Mouse (Mus musculus) stomach, postnatal 0 days (tissue): Measurements from ENCODE around the gene Ccnc. TPM values are rescaled to one million over a fixed set of nuclear protein-coding genes. Genes with fewer than 3 reads are reported as not detected.
A peak's percentile ranks its signal among the peaks of the same experiment; 100 is the strongest.
"Not testable (repeated sequence)": the region's sequence is repeated elsewhere in the genome, so short reads cannot be mapped to it uniquely, and the experiment has no call there.

Source experiments
- ATAC-seq: fragments of 200-750 bp; cut with Nextera tagmentation; 2 replicates; pipeline ENCODE4 v1.8.0; 2017; ENCODE audit not compliant: low FRiP score, low TSS enrichment
- DNase-seq: peaks from one replicate; pipeline ENCODE4 v3.0.0-alpha.2; 2016; ENCODE audit warnings: low spot score
- H3K27ac ChIP-seq: fragments of 300-500 bp; sonication (generic); replicated peaks from 2 replicates; pipeline ENCODE4 v1.5.1; 2014; ENCODE audit warnings: mild to moderate bottlenecking, control low read depth
- H3K27me3 ChIP-seq: fragments of 300-500 bp; sonication (generic); 2 replicates; pipeline ENCODE4 v1.6.1; 2014; ENCODE audit warnings: low read length; ENCODE audit not compliant: control insufficient read depth, insufficient read depth
- H3K36me3 ChIP-seq: fragments of 300-500 bp; sonication (generic); 2 replicates; pipeline ENCODE4 v1.6.1; 2014; ENCODE audit warnings: low read length, mixed read lengths; ENCODE audit not compliant: control insufficient read depth, insufficient read depth
- H3K4me1 ChIP-seq: fragments of 300-500 bp; sonication (generic); replicated peaks from 2 replicates; pipeline ENCODE4 v1.6.1; 2014; ENCODE audit warnings: antibody characterized with exemption; ENCODE audit not compliant: control insufficient read depth, insufficient read depth
- H3K4me2 ChIP-seq: fragments of 300-500 bp; sonication (generic); replicated peaks from 2 replicates; pipeline ENCODE4 v1.6.1; 2014; ENCODE audit warnings: low read depth, mild to moderate bottlenecking, control low read depth, moderate library complexity
- H3K4me3 ChIP-seq: fragments of 300-500 bp; sonication (generic); 2 replicates; pipeline ENCODE4 v1.5.1; 2014; ENCODE audit warnings: low read depth, low read length, control low read depth
- H3K9ac ChIP-seq: fragments of 300-500 bp; sonication (generic); 2 replicates; pipeline ENCODE4 v1.6.1; 2014; ENCODE audit warnings: mild to moderate bottlenecking, low read length, control low read depth, mixed read lengths
- H3K9me3 ChIP-seq: fragments of 300-500 bp; sonication (generic); 2 replicates; pipeline ENCODE4 v1.6.1; 2016; ENCODE audit warnings: low read length; ENCODE audit not compliant: control insufficient read depth
- CTCF ChIP-seq: IDR thresholded peaks from 2 replicates; pipeline ENCODE4 v1.5.1; 2016; ENCODE audit warnings: antibody characterized with exemption, low read depth, mild to moderate bottlenecking, moderate library complexity
- EP300 ChIP-seq: optimal IDR thresholded peaks from 2 replicates; pipeline ENCODE3; 2016; ENCODE audit warnings: antibody characterized with exemption
- WGBS: fragments of 180-500 bp; shearing (Covaris S2); extraction: QIAGEN DNeasy Blood & Tissue Kit; methylation state at CpG from one replicate; pipeline ENCODE4 v1.1.7; 2014; 5-methylcytosine and 5-hydroxymethylcytosine counted together
- polyA plus RNA-seq: library from polyadenylated mRNA; unstranded; fragments of >200 nt; fragmentation: Nextera tagmentation; extraction: Ambion mirVana; gene quantifications from 2 replicates; pipeline ENCODE4 v1.2.1, GENCODE M21; 2015

Ccnc gene
- polyA plus RNA-seq, 1 experiment from 2014 or later, result 23.6 TPM

GRCm38 (mm10) chr4:21705046-21705445 is 22.5 kb upstream of the Ccnc start:
- Histone ChIP-seq H3K4me3 (no peak overlapping the region), H3K27me3 (no peaks in the 10 kb centered on the region), H3K9me3 (no peaks in the 10 kb centered on the region), H3K9ac (no peak overlapping the region), H3K4me2 (no peak overlapping the region), H3K27ac (no peak overlapping the region), H3K4me1 (no peaks in the 10 kb centered on the region), H3K36me3 (no peaks in the 10 kb centered on the region)
- DNase-seq, result no peak
- no peak for TF ChIP-seq EP300
- peak; percentile 46 for TF ChIP-seq CTCF
- no peak for ATAC-seq
- WGBS, result 45% methylated on average over 1 of the region's 1 CpGs

- Histone ChIP-seq H3K9ac (no peak overlapping the region), H3K27ac (no peak overlapping the region), H3K36me3 (no peaks in the 10 kb centered on the region), H3K4me3 (no peak overlapping the region), H3K4me2 (0 out of 2 replicates have a peak overlapping the region, but pooled peaks have one; percentile 18), H3K4me1 (no peaks in the 10 kb centered on the region), H3K9me3 (no peaks in the 10 kb centered on the region), H3K27me3 (no peaks in the 10 kb centered on the region)
- 2% methylated on average over 13 of the region's 13 CpGs for WGBS
- ATAC-seq (peak; percentile 88), DNase-seq (peak; percentile 87)
- TF ChIP-seq CTCF (peak; percentile 29; the same call in 1 of the 2 replicates), EP300 (no peak)
Measured at GRCm38 (mm10) chr4:21712147-21712546, 15.4 kb upstream of the Ccnc start.

GRCm38 (mm10) chr4:21722752-21723334 is 4.7 kb upstream of the Ccnc start:
- no peaks in the 10 kb centered on the region for H3K27me3 ChIP-seq
- TF ChIP-seq EP300, result no peak
- no peak for TF ChIP-seq CTCF
- H3K4me3 ChIP-seq, result no peak overlapping the region
- H3K4me1 ChIP-seq, result no peaks in the 10 kb centered on the region
- H3K9me3 ChIP-seq, result no peaks in the 10 kb centered on the region
- no peak overlapping the region for H3K27ac ChIP-seq
- DNase-seq (no peak), ATAC-seq (no peak)
- H3K36me3 ChIP-seq, result no peaks in the 10 kb centered on the region
- no peak overlapping the region for H3K4me2 ChIP-seq
- 58% methylated on average over 7 of the region's 7 CpGs for WGBS
- H3K9ac ChIP-seq, result no peak overlapping the region

- ATAC-seq (peak; percentile 60), DNase-seq (peak; percentile 30)
- Histone ChIP-seq H3K4me2 (peak overlapping the region; percentile 82), H3K27ac (peak overlapping the region; percentile 59), H3K9ac (peak overlapping the region; percentile 79), H3K9me3 (no peaks in the 10 kb centered on the region), H3K4me1 (no peaks in the 10 kb centered on the region), H3K4me3 (peak overlapping the region; percentile 77), H3K27me3 (no peaks in the 10 kb centered on the region), H3K36me3 (no peaks in the 10 kb centered on the region)
- under 1% methylated on average over 22 of the region's 22 CpGs for WGBS
- TF ChIP-seq EP300 (no peak), CTCF (peak; percentile 83)
Measured at GRCm38 (mm10) chr4:21726912-21727614, 438 bp upstream of the Ccnc start.

GRCm38 (mm10) chr4:21739169-21739568 is 11.7 kb downstream of the Ccnc start:
- DNase-seq (no peak), ATAC-seq (no peak)
- Histone ChIP-seq H3K4me1 (no peaks in the 10 kb centered on the region), H3K27me3 (no peaks in the 10 kb centered on the region), H3K4me2 (no peak overlapping the region), H3K4me3 (no peak overlapping the region), H3K9me3 (no peaks in the 10 kb centered on the region), H3K9ac (no peak overlapping the region), H3K27ac (no peak overlapping the region), H3K36me3 (no peaks in the 10 kb centered on the region; the same call in 1 of the 2 replicates)
- WGBS, result 72% methylated on average over 4 of the region's 4 CpGs
- TF ChIP-seq EP300 (no peak), CTCF (peak; percentile 65)

- not testable (repeated sequence) for H3K9ac ChIP-seq, H3K4me2 ChIP-seq, H3K27me3 ChIP-seq, H3K4me3 ChIP-seq, H3K4me1 ChIP-seq, H3K27ac ChIP-seq, H3K9me3 ChIP-seq, H3K36me3 ChIP-seq, DNase-seq, ATAC-seq
- 95% methylated on average over 8 of the region's 8 CpGs for WGBS
- 0 out of 2 replicates have a peak, but pooled peaks have one; percentile 26 for TF ChIP-seq CTCF
Measured at GRCm38 (mm10) chr4:21744142-21744541, 16.6 kb downstream of the Ccnc start.
